Mouse (Mus musculus) limb, embryonic 14.5 days (tissue): Measurements from ENCODE around the gene Zfp664. TPM values are rescaled to one million over a fixed set of nuclear protein-coding genes. Genes with fewer than 3 reads are reported as not detected.
A peak's percentile ranks its signal among the peaks of the same experiment; 100 is the strongest.

ENCODE experiments used
- ATAC-seq: fragments of 200-750 bp; cut with Nextera tagmentation; 2 replicates; pipeline ENCODE4 v1.8.0; 2017; ENCODE audit warnings: low read depth, moderate number of reproducible peaks, moderate TSS enrichment; ENCODE audit not compliant: low FRiP score
- DNase-seq: peaks from one replicate; pipeline ENCODE4 v3.0.0-alpha.2; 2015; ENCODE audit warnings: low spot score
- H3K27ac ChIP-seq: fragments of 300-500 bp; sonication (generic); replicated peaks from 2 replicates; pipeline ENCODE4 v1.5.1; 2014; ENCODE audit warnings: low read depth, mild to moderate bottlenecking, low read length, moderate library complexity, mixed read lengths
- H3K27me3 ChIP-seq: fragments of 300-500 bp; sonication (generic); 2 replicates; pipeline ENCODE4 v1.6.1; 2014; ENCODE audit warnings: low read length, mixed read lengths; ENCODE audit not compliant: control insufficient read depth, insufficient read depth
- H3K36me3 ChIP-seq: fragments of 300-500 bp; sonication (generic); 2 replicates; pipeline ENCODE4 v1.6.1; 2014; ENCODE audit warnings: mild to moderate bottlenecking, low read length, moderate library complexity, mixed read lengths; ENCODE audit not compliant: control insufficient read depth, insufficient read depth
- H3K4me1 ChIP-seq: fragments of 300-500 bp; sonication (generic); 2 replicates; pipeline ENCODE4 v1.6.1; 2014; ENCODE audit warnings: antibody characterized with exemption, low read length, mixed read lengths; ENCODE audit not compliant: control insufficient read depth, insufficient read depth
- H3K4me2 ChIP-seq: fragments of 300-500 bp; sonication (generic); replicated peaks from 2 replicates; pipeline ENCODE4 v1.6.1; 2014; ENCODE audit warnings: low read depth, mild to moderate bottlenecking, low read length, moderate library complexity; ENCODE audit not compliant: severe bottlenecking
- H3K4me3 ChIP-seq: fragments of 300-500 bp; sonication (generic); replicated peaks from 2 replicates; pipeline ENCODE4 v1.5.1; 2014; ENCODE audit warnings: low read length
- H3K9ac ChIP-seq: fragments of 300-500 bp; sonication (generic); 2 replicates; pipeline ENCODE4 v1.6.1; 2014; ENCODE audit warnings: mild to moderate bottlenecking, low read depth, low read length, moderate library complexity; ENCODE audit not compliant: severe bottlenecking
- H3K9me3 ChIP-seq: fragments of 300-500 bp; sonication (generic); 2 replicates; pipeline ENCODE4 v1.6.1; 2016; ENCODE audit warnings: low read length; ENCODE audit not compliant: control insufficient read depth
- POLR2A ChIP-seq: fragments of 200-500 bp; IDR thresholded peaks from 2 replicates; pipeline ENCODE4 v1.8.0; 2012; ENCODE audit warnings: inconsistent platforms, mild to moderate bottlenecking, moderate library complexity, borderline replicate concordance; ENCODE audit not compliant: insufficient read depth, insufficient read length; ENCODE audit errors: extremely low read depth
- WGBS: fragments of 180-500 bp; shearing (Covaris S2); extraction: QIAGEN DNeasy Blood & Tissue Kit; methylation state at CpG from one replicate; pipeline ENCODE4 v1.1.7; 2014; 5-methylcytosine and 5-hydroxymethylcytosine counted together
- polyA plus RNA-seq, 2 experiments: library from polyadenylated mRNA; depleted of rRNA in 1 of 2; stranded (reverse) in 1 of 2; unstranded in 1 of 2; fragments of >200 nt; fragmentation: Nextera tagmentation in 1 of 2; extraction: Ambion mirVana in 1 of 2; gene quantifications; 2 replicates each; pipeline versions ENCODE4 v1.2.1 to v1.2.3; 2012 to 2014

Gene Zfp664
- polyA plus RNA-seq, 2 experiments = 52.4 to 65.7 TPM

- no peak overlapping the region for H3K4me2 ChIP-seq
- no peak for TF ChIP-seq POLR2A
- H3K27ac ChIP-seq = no peak overlapping the region
- no peaks in the 10 kb centered on the region for H3K36me3 ChIP-seq
- H3K4me3 ChIP-seq = no peak overlapping the region
- ATAC-seq = no peak
- no peak for DNase-seq
- WGBS = 90% methylated on average over 4 of the region's 4 CpGs
- H3K9ac ChIP-seq = no peak overlapping the region
- H3K4me1 ChIP-seq = no peaks in the 10 kb centered on the region
- no peaks in the 10 kb centered on the region for H3K27me3 ChIP-seq
- H3K9me3 ChIP-seq = no peaks in the 10 kb centered on the region
Measured at GRCm38 (mm10) chr5:124854202-124854601, 8.3 kb upstream of the Zfp664 start.

- WGBS = 4% methylated on average over 5 of the region's 5 CpGs
- Histone ChIP-seq H3K9me3 (no peaks in the 10 kb centered on the region), H3K4me1 (peaks cover 6% of the 10 kb centered on the region), H3K27ac (no peak overlapping the region), H3K4me2 (no peak overlapping the region), H3K27me3 (peaks cover 17% of the 10 kb centered on the region), H3K36me3 (0 out of 2 replicates have a peak, but pooled peaks cover 3% of the 10 kb centered on the region), H3K9ac (no peak overlapping the region), H3K4me3 (no peak overlapping the region)
- no peak for TF ChIP-seq POLR2A
- ATAC-seq (no peak), DNase-seq (no peak)
Measured at GRCm38 (mm10) chr5:124860013-124860412, 2.5 kb upstream of the Zfp664 start.

GRCm38 (mm10) chr5:124861463-124861862, 1.0 kb upstream of the Zfp664 start:
- H3K4me2 ChIP-seq = peak overlapping the region; percentile 96
- H3K4me1 ChIP-seq = peaks cover 6% of the 10 kb centered on the region
- peaks cover 10% of the 10 kb centered on the region; the same call in 1 of the 2 replicates for H3K36me3 ChIP-seq
- TF ChIP-seq POLR2A = no peak
- peaks cover 17% of the 10 kb centered on the region for H3K27me3 ChIP-seq
- peak overlapping the region; percentile 62 for H3K9ac ChIP-seq
- 1% methylated on average over 21 of the region's 33 CpGs for WGBS
- ATAC-seq (no peak), DNase-seq (no peak)
- H3K9me3 ChIP-seq = no peaks in the 10 kb centered on the region
- peak overlapping the region; percentile 97 for H3K4me3 ChIP-seq
- no peak overlapping the region for H3K27ac ChIP-seq

GRCm38 (mm10) chr5:124862871-124863741, 615 bp downstream of the Zfp664 start:
- H3K4me3 ChIP-seq = peak overlapping the region; percentile 97
- H3K4me2 ChIP-seq = peak overlapping the region; percentile 88
- H3K9ac ChIP-seq = peak overlapping the region; percentile 90
- DNase-seq (no peak), ATAC-seq (peak; percentile 11; the same call in 1 of the 2 replicates)
- TF ChIP-seq POLR2A = no peak
- H3K27me3 ChIP-seq = peaks cover 17% of the 10 kb centered on the region
- peaks cover 10% of the 10 kb centered on the region; the same call in 1 of the 2 replicates for H3K36me3 ChIP-seq
- H3K4me1 ChIP-seq = peaks cover 6% of the 10 kb centered on the region
- H3K27ac ChIP-seq = peak overlapping the region; percentile 82
- WGBS = under 1% methylated on average over 46 of the region's 88 CpGs
- no peaks in the 10 kb centered on the region for H3K9me3 ChIP-seq

GRCm38 (mm10) chr5:124868981-124869380, 6.5 kb downstream of the Zfp664 start:
- H3K4me1 ChIP-seq = peaks cover 3% of the 10 kb centered on the region
- no peak overlapping the region for H3K9ac ChIP-seq
- no peak overlapping the region for H3K4me2 ChIP-seq
- no peaks in the 10 kb centered on the region for H3K9me3 ChIP-seq
- TF ChIP-seq POLR2A = no peak
- no peak overlapping the region for H3K4me3 ChIP-seq
- H3K27ac ChIP-seq = no peak overlapping the region
- H3K36me3 ChIP-seq = peaks cover 24% of the 10 kb centered on the region
- ATAC-seq (0 out of 2 replicates have a peak, but pooled peaks have one; percentile 9), DNase-seq (peak; percentile 40)
- WGBS = 43% methylated on average over 4 of the region's 4 CpGs
- no peaks in the 10 kb centered on the region for H3K27me3 ChIP-seq
